Mouse (Mus musculus) liver, adult 2 months (tissue): ENCODE measurements around the gene Rasa3.

ENCODE experiments used
- CTCF ChIP-seq: fragments of 200-500 bp; IDR thresholded peaks from 2 replicates; pipeline ENCODE4 v1.5.1; 2011; ENCODE audit warnings: low read depth, low read length, control low read depth
- POLR2A ChIP-seq: fragments of 200-500 bp; IDR thresholded peaks from 2 replicates; pipeline ENCODE4 v1.6.1; 2011; ENCODE audit warnings: low read length, control low read depth; ENCODE audit not compliant: insufficient read depth; ENCODE audit errors: extremely low read depth

- TF ChIP-seq CTCF (no peak), POLR2A (no peak)
Measured at GRCm38 (mm10) chr8:13520349-13520748, 157.1 kb downstream of the Rasa3 start.
